Mouse (Mus musculus): ENCODE data around the gene Ate1.
"Not testable (repeated sequence)": the region's sequence is repeated elsewhere in the genome, so short reads cannot be mapped to it uniquely, and the experiment has no call there.

The Ate1 gene

GRCm38 (mm10) chr7:130520049-130520425 lies at the start of gene Ate1:
Gene Ate1, minus strand, starts transcription at chr7:130520369.
- DNase-seq (ENCODE audit: inconsistent ontology term) = no peak

- DNase-seq (ENCODE audit: inconsistent ontology term) = no peak
These were observed 48.7 kb upstream of the Ate1 start for GRCm38 (mm10) chr7:130568783-130569436.

GRCm38 (mm10) chr7:130564596-130564995 lies 44.4 kb upstream of the Ate1 start:
- DNase-seq (ENCODE audit: inconsistent ontology term) = no peak

GRCm38 (mm10) chr7:130563880-130564279 lies 43.7 kb upstream of the Ate1 start:
- DNase-seq (ENCODE audit: inconsistent ontology term) = no peak

GRCm38 (mm10) chr7:130563276-130563675 lies 43.1 kb upstream of the Ate1 start:
- DNase-seq (ENCODE audit: inconsistent ontology term) = no peak

- DNase-seq (ENCODE audit: inconsistent ontology term) = no peak
These were observed 40.8 kb upstream of the Ate1 start for GRCm38 (mm10) chr7:130560933-130561332.

GRCm38 (mm10) chr7:130558592-130558991 lies 38.4 kb upstream of the Ate1 start:
- no peak for DNase-seq (ENCODE audit: inconsistent ontology term)

- no peak for DNase-seq (ENCODE audit: inconsistent ontology term)
These were observed 35.4 kb upstream of the Ate1 start for GRCm38 (mm10) chr7:130555597-130555996.

GRCm38 (mm10) chr7:130553321-130553720 lies 33.2 kb upstream of the Ate1 start:
- DNase-seq (ENCODE audit: inconsistent ontology term) = no peak

GRCm38 (mm10) chr7:130552780-130553179 lies 32.6 kb upstream of the Ate1 start:
- peak; percentile 63 for DNase-seq (ENCODE audit: inconsistent ontology term)

- DNase-seq (ENCODE audit: inconsistent ontology term) = no peak
These were observed 27.5 kb upstream of the Ate1 start for GRCm38 (mm10) chr7:130547635-130548175.

- DNase-seq (ENCODE audit: inconsistent ontology term) = peak; percentile 94
These were observed 26.8 kb upstream of the Ate1 start for GRCm38 (mm10) chr7:130546791-130547484.

- DNase-seq (ENCODE audit: inconsistent ontology term) = no peak
These were observed 26.2 kb upstream of the Ate1 start for GRCm38 (mm10) chr7:130546421-130546790.

- DNase-seq (ENCODE audit: inconsistent ontology term) = peak; percentile 7
These were observed 25.7 kb upstream of the Ate1 start for GRCm38 (mm10) chr7:130545893-130546292.

- no peak for DNase-seq (ENCODE audit: inconsistent ontology term)
These were observed 25.2 kb upstream of the Ate1 start for GRCm38 (mm10) chr7:130545401-130545800.

GRCm38 (mm10) chr7:130543181-130543580 lies 23.0 kb upstream of the Ate1 start:
- DNase-seq (ENCODE audit: inconsistent ontology term) = no peak

- no peak for DNase-seq (ENCODE audit: inconsistent ontology term)
These were observed 20.0 kb upstream of the Ate1 start for GRCm38 (mm10) chr7:130540176-130540575.

- DNase-seq (ENCODE audit: inconsistent ontology term) = no peak
These were observed 16.9 kb upstream of the Ate1 start for GRCm38 (mm10) chr7:130537068-130537467.

- no peak for DNase-seq (ENCODE audit: inconsistent ontology term)
These were observed 15.0 kb upstream of the Ate1 start for GRCm38 (mm10) chr7:130535174-130535573.

GRCm38 (mm10) chr7:130533316-130534260 lies 13.4 kb upstream of the Ate1 start:
- peak; percentile 86 for DNase-seq (ENCODE audit: inconsistent ontology term)

- DNase-seq (ENCODE audit: inconsistent ontology term) = not testable (repeated sequence)
These were observed 11.0 kb upstream of the Ate1 start for GRCm38 (mm10) chr7:130531138-130531537.

- no peak for DNase-seq (ENCODE audit: inconsistent ontology term)
These were observed 7.1 kb upstream of the Ate1 start for GRCm38 (mm10) chr7:130527306-130527705.

Data from Muller cell, postnatal 12 days (primary cell).